Mouse (Mus musculus): Measurements from ENCODE around the gene Ifngr2.

- TF ChIP-seq GATA1 (IDR thresholded peaks at IDR 0.05; ENCODE audit: borderline replicate concordance, low read length), result no peak
- no peak for TF ChIP-seq FLI1 (IDR thresholded peaks at IDR 0.05; ENCODE audit: low read length)
These were observed 2.7 kb downstream of the Ifngr2 start for GRCm38 (mm10) chr16:91549616-91550015.
